Mouse (Mus musculus): ENCODE measurements around the gene Dnajb2. TPM values are rescaled to one million over a fixed set of nuclear protein-coding genes. Genes with fewer than 3 reads are reported as not detected.

Dnajb2 gene
- 10 to 100 TPM; 74.2 to 86.4 TPM for total RNA-seq (2021)
- long read RNA-seq, experiment 1, transcript Dnajb2-207 (10 exons, 1,855 nt): major isoform, 28 of 96 reads
- long read RNA-seq, experiment 1, transcript Dnajb2-210 (9 exons, 3,066 nt): minor isoform, 24 of 96 reads
- long read RNA-seq, experiment 1, partial matches to known transcripts: 11 of 96 reads
- long read RNA-seq, experiment 1, other reads (novel, unspliced or antisense): 28 of 96 reads
- long read RNA-seq, experiment 2, transcript Dnajb2-210 (9 exons, 3,066 nt): major isoform, 21 of 81 reads
- long read RNA-seq, experiment 2, transcript Dnajb2-207 (10 exons, 1,855 nt): minor isoform, 15 of 81 reads
- long read RNA-seq, experiment 2, partial matches to known transcripts: 27 of 81 reads
- long read RNA-seq, experiment 2, other reads (novel, unspliced or antisense): 14 of 81 reads

- peak; percentile 93 for DNase-seq (ENCODE audit: low spot score)
Observed at GRCm38 (mm10) chr1:75236117-75237050, at the start of gene Dnajb2. Gene Dnajb2, plus strand, starts transcription at chr1:75236406.

- no peak for DNase-seq (ENCODE audit: low spot score)
Observed at GRCm38 (mm10) chr1:75187126-75187525, 49.1 kb upstream of the Dnajb2 start.

- DNase-seq (ENCODE audit: low spot score): no peak
Observed at GRCm38 (mm10) chr1:75187914-75188483, 48.2 kb upstream of the Dnajb2 start.

GRCm38 (mm10) chr1:75190577-75190976 is 45.6 kb upstream of the Dnajb2 start:
- DNase-seq (ENCODE audit: low spot score): no peak

- DNase-seq (ENCODE audit: low spot score): no peak
Observed at GRCm38 (mm10) chr1:75191258-75191621, 45.0 kb upstream of the Dnajb2 start.

GRCm38 (mm10) chr1:75191622-75192402 is 44.4 kb upstream of the Dnajb2 start, which contains the start of the genes Ankzf1 and Atg9a:
Gene Ankzf1, plus strand, starts transcription at chr1:75192151.
Gene Atg9a, minus strand, starts transcription at chr1:75192196.
- DNase-seq (ENCODE audit: low spot score): peak; percentile 97

GRCm38 (mm10) chr1:75192452-75192851 is 43.8 kb upstream of the Dnajb2 start:
- DNase-seq (ENCODE audit: low spot score): no peak

- no peak for DNase-seq (ENCODE audit: low spot score)
Observed at GRCm38 (mm10) chr1:75201236-75201635, 35.0 kb upstream of the Dnajb2 start.

- peak; percentile 16 for DNase-seq (ENCODE audit: low spot score)
Observed at GRCm38 (mm10) chr1:75208967-75209678, 27.1 kb upstream of the Dnajb2 start.

- peak; percentile 97 for DNase-seq (ENCODE audit: low spot score)
Observed at GRCm38 (mm10) chr1:75210136-75211087, 25.8 kb upstream of the Dnajb2 start, which contains the start of the genes Glb1l and Stk16. Gene Glb1l, minus strand, starts transcription at chr1:75210813. Gene Stk16, plus strand, starts transcription at chr1:75210838.

- no peak for DNase-seq (ENCODE audit: low spot score)
Observed at GRCm38 (mm10) chr1:75211141-75211708, 25.0 kb upstream of the Dnajb2 start.

GRCm38 (mm10) chr1:75212542-75212941 is 23.7 kb upstream of the Dnajb2 start:
- no peak for DNase-seq (ENCODE audit: low spot score)

GRCm38 (mm10) chr1:75213096-75213495 is 23.1 kb upstream of the Dnajb2 start:
- DNase-seq (ENCODE audit: low spot score): no peak

- no peak for DNase-seq (ENCODE audit: low spot score)
Observed at GRCm38 (mm10) chr1:75214442-75214841, 21.8 kb upstream of the Dnajb2 start.

GRCm38 (mm10) chr1:75214886-75215285 is 21.3 kb upstream of the Dnajb2 start:
- DNase-seq (ENCODE audit: low spot score): peak; percentile 63

GRCm38 (mm10) chr1:75215785-75216184 is 20.4 kb upstream of the Dnajb2 start:
- peak; percentile 72 for DNase-seq (ENCODE audit: low spot score)

GRCm38 (mm10) chr1:75216797-75217585 is 19.2 kb upstream of the Dnajb2 start:
- peak; percentile 73 for DNase-seq (ENCODE audit: low spot score)

GRCm38 (mm10) chr1:75217893-75218226 is 18.3 kb upstream of the Dnajb2 start:
- no peak for DNase-seq (ENCODE audit: low spot score)
